Mouse (Mus musculus) liver, embryonic 13.5 days (tissue): ENCODE data around the gene Anapc5. TPM values are rescaled to one million over a fixed set of nuclear protein-coding genes. Genes with fewer than 3 reads are reported as not detected.

Experiments used
- ATAC-seq: fragments of 200-750 bp; cut with Nextera tagmentation; 2 replicates; pipeline ENCODE4 v1.8.0; 2017; ENCODE audit warnings: low read depth, mild to moderate bottlenecking, moderate number of reproducible peaks, moderate library complexity
- DNase-seq: peaks from one replicate; pipeline ENCODE4 v3.0.0; 2022
- H3K27ac ChIP-seq: fragments of 300-500 bp; sonication (generic); 2 replicates; pipeline ENCODE4 v1.5.1; 2015; ENCODE audit warnings: moderate library complexity, mild to moderate bottlenecking, inconsistent platforms
- H3K27me3 ChIP-seq: fragments of 300-500 bp; sonication (generic); 2 replicates; pipeline ENCODE4 v1.6.1; 2015; ENCODE audit warnings: mild to moderate bottlenecking, inconsistent platforms
- H3K36me3 ChIP-seq: fragments of 300-500 bp; sonication (generic); 2 replicates; pipeline ENCODE4 v1.6.1; 2015; ENCODE audit warnings: mild to moderate bottlenecking, inconsistent platforms
- H3K4me1 ChIP-seq: fragments of 300-500 bp; sonication (generic); replicated peaks from 2 replicates; pipeline ENCODE4 v1.6.1; 2015; ENCODE audit warnings: inconsistent platforms
- H3K4me2 ChIP-seq: fragments of 300-500 bp; sonication (generic); 2 replicates; pipeline ENCODE4 v1.6.1; 2015; ENCODE audit warnings: inconsistent platforms, mild to moderate bottlenecking, moderate library complexity
- H3K4me3 ChIP-seq: fragments of 300-500 bp; sonication (generic); replicated peaks from 2 replicates; pipeline ENCODE4 v1.5.1; 2015; ENCODE audit warnings: mild to moderate bottlenecking, inconsistent platforms
- H3K9ac ChIP-seq: fragments of 300-500 bp; sonication (generic); 2 replicates; pipeline ENCODE4 v1.6.1; 2015; ENCODE audit warnings: mild to moderate bottlenecking, inconsistent platforms
- H3K9me3 ChIP-seq: fragments of 300-500 bp; sonication (generic); replicated peaks from 2 replicates; pipeline ENCODE4 v1.6.1; 2016; ENCODE audit warnings: inconsistent platforms
- WGBS: fragments of 180-500 bp; shearing (Covaris S2); methylation state at CpG from one replicate; pipeline ENCODE4 v1.1.7; 2015; ENCODE audit not compliant: insufficient replicate concordance; 5-methylcytosine and 5-hydroxymethylcytosine counted together
- polyA plus RNA-seq: library from polyadenylated mRNA; unstranded; fragments of >200 nt; fragmentation: Nextera tagmentation; extraction: Ambion mirVana; gene quantifications from 2 replicates; pipeline ENCODE4 v1.2.1, GENCODE M21; 2015

The Anapc5 gene
- polyA plus RNA-seq, 1 experiment from 2014 or later: 258 TPM

GRCm38 (mm10) chr5:122756680-122757079, 64.5 kb downstream of the Anapc5 start:
- no peak overlapping the region for H3K27ac ChIP-seq
- no peak overlapping the region for H3K4me3 ChIP-seq
- 77% methylated on average over 7 of the region's 7 CpGs for WGBS
- H3K27me3 ChIP-seq: no peaks in the 10 kb centered on the region
- H3K4me1 ChIP-seq: peaks cover 29% of the 10 kb centered on the region
- peaks cover 42% of the 10 kb centered on the region for H3K36me3 ChIP-seq
- H3K4me2 ChIP-seq: no peak overlapping the region
- no peak for DNase-seq
- no peak for ATAC-seq
- no peak overlapping the region for H3K9ac ChIP-seq
- H3K9me3 ChIP-seq: no peaks in the 10 kb centered on the region

- Histone ChIP-seq H3K9ac (no peak overlapping the region), H3K4me2 (no peak overlapping the region), H3K9me3 (no peaks in the 10 kb centered on the region), H3K36me3 (peaks cover 42% of the 10 kb centered on the region), H3K4me1 (peaks cover 23% of the 10 kb centered on the region), H3K4me3 (no peak overlapping the region), H3K27ac (no peak overlapping the region), H3K27me3 (no peaks in the 10 kb centered on the region)
- ATAC-seq (no peak), DNase-seq (no peak)
- 85% methylated on average over 6 of the region's 6 CpGs for WGBS
Measured at GRCm38 (mm10) chr5:122756144-122756543, 65.0 kb downstream of the Anapc5 start.

GRCm38 (mm10) chr5:122755620-122756019, 65.5 kb downstream of the Anapc5 start:
- Histone ChIP-seq H3K27ac (no peak overlapping the region), H3K27me3 (no peaks in the 10 kb centered on the region), H3K4me1 (peaks cover 19% of the 10 kb centered on the region), H3K9ac (no peak overlapping the region), H3K36me3 (peaks cover 42% of the 10 kb centered on the region), H3K4me3 (no peak overlapping the region), H3K9me3 (no peaks in the 10 kb centered on the region), H3K4me2 (no peak overlapping the region)
- 80% methylated on average over 4 of the region's 4 CpGs for WGBS
- no peak for ATAC-seq
- DNase-seq: no peak

- no peak overlapping the region for H3K27ac ChIP-seq
- H3K4me3 ChIP-seq: no peak overlapping the region
- WGBS: 78% methylated on average over 16 of the region's 16 CpGs
- ATAC-seq: no peak
- peaks cover 7% of the 10 kb centered on the region; the same call in 1 of the 2 replicates for H3K4me1 ChIP-seq
- H3K36me3 ChIP-seq: peaks cover 42% of the 10 kb centered on the region
- no peak overlapping the region for H3K9ac ChIP-seq
- no peak for DNase-seq
- H3K4me2 ChIP-seq: no peak overlapping the region
- H3K9me3 ChIP-seq: no peaks in the 10 kb centered on the region
- H3K27me3 ChIP-seq: no peaks in the 10 kb centered on the region
Measured at GRCm38 (mm10) chr5:122754477-122754876, 66.7 kb downstream of the Anapc5 start.

GRCm38 (mm10) chr5:122747950-122748349, 73.2 kb downstream of the Anapc5 start:
- H3K4me2 ChIP-seq: no peak overlapping the region
- no peak overlapping the region for H3K4me3 ChIP-seq
- DNase-seq (no peak), ATAC-seq (no peak)
- H3K27me3 ChIP-seq: no peaks in the 10 kb centered on the region
- no peaks in the 10 kb centered on the region for H3K4me1 ChIP-seq
- no peaks in the 10 kb centered on the region for H3K9me3 ChIP-seq
- H3K27ac ChIP-seq: no peak overlapping the region
- H3K9ac ChIP-seq: no peak overlapping the region
- peaks cover 34% of the 10 kb centered on the region for H3K36me3 ChIP-seq
- 79% methylated on average over 7 of the region's 7 CpGs for WGBS

GRCm38 (mm10) chr5:122743880-122744422, 77.2 kb downstream of the Anapc5 start:
- ATAC-seq (no peak), DNase-seq (no peak)
- 84% methylated on average over 13 of the region's 13 CpGs for WGBS
- peaks cover 51% of the 10 kb centered on the region for H3K36me3 ChIP-seq
- no peaks in the 10 kb centered on the region for H3K27me3 ChIP-seq
- H3K9me3 ChIP-seq: no peaks in the 10 kb centered on the region
- H3K4me3 ChIP-seq: no peak overlapping the region
- H3K4me2 ChIP-seq: no peak overlapping the region
- no peaks in the 10 kb centered on the region for H3K4me1 ChIP-seq
- H3K27ac ChIP-seq: no peak overlapping the region
- H3K9ac ChIP-seq: no peak overlapping the region

Other genes with a start within 250 kb of the Anapc5 start
- gene Ift81, start 206.8 kb downstream of the Anapc5 start, polyA plus RNA-seq: 3.0 and 3.8 TPM in 2 replicates
- gene P2rx7, start 177.4 kb downstream of the Anapc5 start, polyA plus RNA-seq: 0.98 and 1.3 TPM in 2 replicates
- gene P2rx4, start 113.8 kb downstream of the Anapc5 start, polyA plus RNA-seq: 29.0 and 33.0 TPM in 2 replicates
- 9.6 and 11.5 TPM in 2 replicates for gene Camkk2, start 41.9 kb downstream of the Anapc5 start, polyA plus RNA-seq
- gene Rnf34, start 28.7 kb upstream of the Anapc5 start, polyA plus RNA-seq: 13.7 and 13.8 TPM in 2 replicates
- 21.3 and 23.6 TPM in 2 replicates for gene Kdm2b, start 168.5 kb upstream of the Anapc5 start, polyA plus RNA-seq
- 6.6 and 8.2 TPM in 2 replicates for gene Orai1, start 193.7 kb upstream of the Anapc5 start, polyA plus RNA-seq
- gene Morn3, start 225.7 kb upstream of the Anapc5 start, polyA plus RNA-seq: not detected in 2 replicates
- gene Tmem120b, start 247.1 kb upstream of the Anapc5 start, polyA plus RNA-seq: 23.0 and 24.2 TPM in 2 replicates